Mouse (Mus musculus): ENCODE results near the gene Epha8. TPM values are rescaled to one million over a fixed set of nuclear protein-coding genes. Genes with fewer than 3 reads are reported as not detected.
A peak's percentile ranks its signal among the peaks of the same experiment; 100 is the strongest.

The Epha8 gene
- polyA plus RNA-seq, 1 experiment from 2014 or later = 4.6 TPM

- no peaks in the 10 kb centered on the region for H3K9me3 ChIP-seq
- no peak overlapping the region for H3K4me3 ChIP-seq
- no peak overlapping the region for H3K4me2 ChIP-seq (replicated peaks)
- WGBS = 44% methylated on average over 16 of the region's 16 CpGs
- ATAC-seq (replicated peaks) = no peak
- no peak overlapping the region for H3K27ac ChIP-seq (replicated peaks)
- no peaks in the 10 kb centered on the region for H3K36me3 ChIP-seq
- peaks cover 14% of the 10 kb centered on the region; the same call in 1 of the 2 replicates for H3K27me3 ChIP-seq
- H3K4me1 ChIP-seq = peaks cover 30% of the 10 kb centered on the region
- H3K9ac ChIP-seq (replicated peaks) = no peak overlapping the region
These were observed 13.1 kb upstream of the Epha8 start for GRCm38 (mm10) chr4:136969503-136970276.

GRCm38 (mm10) chr4:136969096-136969495 is 12.5 kb upstream of the Epha8 start:
- Histone ChIP-seq H3K27me3 (peaks cover 14% of the 10 kb centered on the region; the same call in 1 of the 2 replicates), H3K27ac (replicated peaks) (no peak overlapping the region), H3K4me3 (no peak overlapping the region), H3K36me3 (no peaks in the 10 kb centered on the region), H3K4me2 (replicated peaks) (no peak overlapping the region), H3K9ac (replicated peaks) (no peak overlapping the region), H3K4me1 (peaks cover 32% of the 10 kb centered on the region), H3K9me3 (no peaks in the 10 kb centered on the region)
- WGBS = 58% methylated on average over 8 of the region's 8 CpGs
- ATAC-seq (replicated peaks) = no peak

GRCm38 (mm10) chr4:136967511-136967910 is 10.9 kb upstream of the Epha8 start:
- H3K4me1 ChIP-seq = peaks cover 32% of the 10 kb centered on the region
- WGBS = 25% methylated on average over 9 of the region's 9 CpGs
- ATAC-seq (replicated peaks) = peak; percentile 61; the same call in 1 of the 2 replicates
- H3K9ac ChIP-seq (replicated peaks) = no peak overlapping the region
- no peaks in the 10 kb centered on the region for H3K36me3 ChIP-seq
- H3K4me3 ChIP-seq = no peak overlapping the region
- peaks cover 14% of the 10 kb centered on the region; the same call in 1 of the 2 replicates for H3K27me3 ChIP-seq
- H3K9me3 ChIP-seq = no peaks in the 10 kb centered on the region
- peak overlapping the region; percentile 29 for H3K27ac ChIP-seq (replicated peaks)
- H3K4me2 ChIP-seq (replicated peaks) = peak overlapping the region; percentile 22

DNA sequence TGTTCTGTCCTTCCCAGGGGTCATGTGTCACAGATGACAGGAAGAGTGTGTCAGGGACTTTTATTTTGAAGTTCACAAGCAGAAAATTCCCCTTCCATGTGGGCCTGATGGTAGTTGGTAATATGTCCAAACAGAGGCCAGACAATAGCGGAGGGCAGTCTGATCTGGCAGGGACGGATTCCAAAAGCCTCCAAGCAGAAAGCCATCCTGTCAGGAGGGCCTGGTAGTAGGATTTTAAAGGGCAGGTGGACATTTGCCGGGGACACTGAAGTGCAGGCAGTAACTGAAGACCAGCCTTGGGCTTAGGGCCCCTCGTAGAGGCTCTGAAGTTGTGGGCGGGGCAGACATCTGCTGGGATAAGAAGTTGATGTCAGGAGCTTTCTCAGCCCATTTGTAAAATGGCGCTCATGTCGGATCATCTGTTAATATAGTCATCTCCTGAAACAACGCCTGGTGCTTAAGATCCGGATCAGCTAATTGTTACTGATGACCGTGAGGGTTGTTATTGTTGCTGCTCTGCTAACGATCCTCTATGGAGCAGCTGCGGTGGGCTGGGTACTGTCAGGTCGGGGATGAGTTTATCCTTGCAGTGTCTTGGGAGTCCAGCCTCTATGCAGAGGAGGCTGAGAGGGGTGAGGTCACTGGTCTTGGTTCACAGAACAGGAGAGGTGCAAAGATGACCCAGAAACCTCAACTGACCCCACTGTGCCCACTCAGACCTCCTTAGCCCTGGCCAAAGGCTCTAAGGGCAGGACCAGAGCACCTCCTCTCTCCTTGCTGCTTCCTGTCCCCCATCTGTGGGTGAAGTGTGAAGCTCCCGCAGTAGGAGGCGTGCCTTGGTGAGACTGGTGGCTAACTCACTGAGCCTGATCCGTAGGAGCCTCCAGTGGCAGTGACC is 10.1 kb upstream of the Epha8 start:
- 31% methylated on average over 16 of the region's 16 CpGs for WGBS
- Histone ChIP-seq H3K9ac (replicated peaks) (no peak overlapping the region), H3K9me3 (no peaks in the 10 kb centered on the region), H3K27me3 (peaks cover 14% of the 10 kb centered on the region; the same call in 1 of the 2 replicates), H3K4me1 (peaks cover 34% of the 10 kb centered on the region), H3K4me3 (no peak overlapping the region), H3K27ac (replicated peaks) (peak overlapping the region; percentile 29; the same call in 1 of the 2 replicates), H3K36me3 (no peaks in the 10 kb centered on the region), H3K4me2 (replicated peaks) (no peak overlapping the region)
- ATAC-seq (replicated peaks) = no peak

DNA sequence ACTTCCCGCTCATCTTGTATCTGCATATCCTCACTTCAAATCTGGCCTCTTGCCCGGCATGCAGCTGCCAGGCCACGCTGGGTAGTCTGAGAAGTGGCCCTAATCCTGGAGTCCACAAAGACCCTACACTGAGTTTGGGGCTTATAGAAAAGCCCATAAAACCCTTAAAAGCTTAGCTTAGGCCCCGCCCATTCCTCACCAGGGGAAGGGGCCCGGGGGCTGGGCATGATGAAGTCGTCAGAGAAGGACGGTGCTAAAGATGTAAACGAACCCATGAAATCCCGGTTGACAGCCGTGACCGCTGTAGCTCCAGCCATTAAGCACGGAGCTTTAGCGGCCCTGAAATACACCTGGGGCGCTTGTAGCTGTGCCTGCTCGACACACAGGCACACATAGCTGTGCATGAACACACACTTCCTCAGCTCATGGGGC is 8.4 kb upstream of the Epha8 start:
- no peak for ATAC-seq (replicated peaks)
- Histone ChIP-seq H3K27ac (replicated peaks) (no peak overlapping the region), H3K9ac (replicated peaks) (no peak overlapping the region), H3K9me3 (no peaks in the 10 kb centered on the region), H3K36me3 (no peaks in the 10 kb centered on the region), H3K4me2 (replicated peaks) (no peak overlapping the region), H3K4me1 (peaks cover 37% of the 10 kb centered on the region), H3K27me3 (peaks cover 14% of the 10 kb centered on the region; the same call in 1 of the 2 replicates), H3K4me3 (no peak overlapping the region)
- WGBS = 13% methylated on average over 15 of the region's 15 CpGs

- Histone ChIP-seq H3K4me2 (replicated peaks) (no peak overlapping the region), H3K27me3 (peaks cover 26% of the 10 kb centered on the region), H3K27ac (replicated peaks) (no peak overlapping the region), H3K9ac (replicated peaks) (no peak overlapping the region), H3K36me3 (no peaks in the 10 kb centered on the region), H3K4me1 (peaks cover 28% of the 10 kb centered on the region), H3K9me3 (no peaks in the 10 kb centered on the region), H3K4me3 (no peak overlapping the region)
- no peak for ATAC-seq (replicated peaks)
- 51% methylated on average over 4 of the region's 4 CpGs for WGBS
These were observed 5.8 kb upstream of the Epha8 start for GRCm38 (mm10) chr4:136962447-136962846.

DNA sequence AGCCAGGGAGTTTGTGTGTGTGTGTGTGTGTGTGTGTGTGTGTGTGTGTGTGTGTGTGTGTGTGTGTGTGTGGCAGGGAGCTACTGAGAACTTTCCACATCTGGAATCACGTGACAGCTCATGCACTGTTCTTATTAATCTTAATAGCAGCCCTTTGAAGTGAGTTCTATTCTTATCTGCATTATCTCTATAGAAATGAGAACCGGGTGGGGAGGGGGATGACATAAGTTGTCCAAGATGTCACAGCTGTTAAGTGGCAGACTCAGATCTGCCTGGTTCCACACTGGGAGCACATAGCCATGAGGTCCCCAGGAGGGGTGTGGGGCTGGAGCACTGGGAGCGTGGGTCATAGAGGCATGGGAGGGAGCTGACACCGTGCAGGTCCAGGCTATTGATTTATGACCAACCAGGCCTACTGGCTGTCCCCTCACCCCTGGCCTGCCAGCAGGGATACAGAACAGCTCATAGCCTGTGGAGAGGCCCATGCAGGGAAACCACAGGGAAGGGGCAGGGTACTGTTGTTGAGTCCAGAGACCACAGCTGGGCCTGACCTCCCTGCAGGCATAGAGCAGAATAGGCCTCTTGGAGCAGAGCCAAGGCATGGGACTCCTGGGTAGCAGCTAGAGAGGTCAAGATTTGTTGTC is 5.1 kb upstream of the Epha8 start:
- Histone ChIP-seq H3K4me1 (peaks cover 27% of the 10 kb centered on the region), H3K9me3 (no peaks in the 10 kb centered on the region), H3K36me3 (no peaks in the 10 kb centered on the region), H3K4me3 (no peak overlapping the region), H3K27ac (replicated peaks) (no peak overlapping the region), H3K27me3 (peaks cover 28% of the 10 kb centered on the region), H3K9ac (replicated peaks) (no peak overlapping the region), H3K4me2 (replicated peaks) (no peak overlapping the region)
- WGBS = 57% methylated on average over 4 of the region's 4 CpGs
- ATAC-seq (replicated peaks) = no peak

GRCm38 (mm10) chr4:136960581-136960980 is 4.0 kb upstream of the Epha8 start:
- no peak overlapping the region for H3K4me3 ChIP-seq
- no peak overlapping the region for H3K4me2 ChIP-seq (replicated peaks)
- no peak for ATAC-seq (replicated peaks)
- no peak overlapping the region for H3K27ac ChIP-seq (replicated peaks)
- H3K9me3 ChIP-seq = no peaks in the 10 kb centered on the region
- 75% methylated on average over 9 of the region's 9 CpGs for WGBS
- H3K27me3 ChIP-seq = peaks cover 34% of the 10 kb centered on the region
- H3K4me1 ChIP-seq = peaks cover 27% of the 10 kb centered on the region
- no peak overlapping the region for H3K9ac ChIP-seq (replicated peaks)
- no peaks in the 10 kb centered on the region for H3K36me3 ChIP-seq

DNA sequence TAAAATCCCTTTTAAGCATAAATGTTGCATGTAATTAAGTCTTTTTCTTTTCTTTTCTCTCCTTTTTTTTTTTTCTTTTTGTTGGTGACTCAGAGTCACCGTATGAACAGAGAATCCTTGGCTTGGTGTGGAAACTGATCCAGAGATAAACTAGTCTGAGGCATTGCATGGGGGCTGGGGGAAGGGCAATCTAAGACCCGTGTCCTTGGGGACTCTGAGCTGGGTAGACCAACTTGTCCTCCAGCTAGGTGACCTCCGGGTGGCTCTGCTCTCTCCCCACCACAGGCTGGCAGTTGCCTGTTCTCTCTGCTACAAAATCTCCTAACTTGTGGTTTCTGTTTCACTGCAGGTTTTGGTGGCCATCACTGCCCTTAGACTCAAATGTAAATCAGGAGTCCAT is 3.5 kb upstream of the Epha8 start:
- H3K4me2 ChIP-seq (replicated peaks) = no peak overlapping the region

DNA sequence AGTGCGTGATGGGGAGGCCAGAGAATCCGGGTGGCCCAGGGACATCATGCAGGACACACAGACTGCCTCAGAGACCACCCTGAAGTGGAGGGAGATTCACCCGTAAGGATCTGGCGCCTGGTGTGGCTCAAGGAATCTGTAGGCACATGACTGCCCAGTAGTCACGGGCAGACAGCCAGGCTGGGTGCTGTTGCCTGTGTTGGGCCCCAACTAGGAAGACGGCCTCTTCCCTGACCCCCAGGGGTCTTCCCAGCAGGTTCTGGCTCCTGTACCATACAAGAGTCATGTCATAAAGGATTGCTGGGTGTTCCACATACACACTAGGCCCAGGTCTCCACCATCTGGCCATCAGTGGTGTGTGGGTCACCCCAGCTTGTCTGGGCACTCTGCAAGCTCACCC is 2.1 kb downstream of the Epha8 start:
- H3K27me3 ChIP-seq = peaks cover 41% of the 10 kb centered on the region
- no peaks in the 10 kb centered on the region for H3K36me3 ChIP-seq
- no peak overlapping the region for H3K4me3 ChIP-seq
- no peak overlapping the region for H3K4me2 ChIP-seq (replicated peaks)
- no peak for ATAC-seq (replicated peaks)
- H3K9me3 ChIP-seq = no peaks in the 10 kb centered on the region
- H3K9ac ChIP-seq (replicated peaks) = no peak overlapping the region
- H3K27ac ChIP-seq (replicated peaks) = no peak overlapping the region
- WGBS = 67% methylated on average over 6 of the region's 6 CpGs
- peaks cover 12% of the 10 kb centered on the region for H3K4me1 ChIP-seq

More for the DNA sequence above, 3.5 kb upstream of the Epha8 start:
- Histone ChIP-seq H3K4me1 (peaks cover 23% of the 10 kb centered on the region), H3K27ac (replicated peaks) (no peak overlapping the region), H3K9ac (replicated peaks) (no peak overlapping the region), H3K36me3 (no peaks in the 10 kb centered on the region), H3K4me3 (no peak overlapping the region), H3K9me3 (no peaks in the 10 kb centered on the region), H3K27me3 (peaks cover 40% of the 10 kb centered on the region)
- WGBS = 47% methylated on average over 3 of the region's 3 CpGs
- no peak for ATAC-seq (replicated peaks)

- Histone ChIP-seq H3K4me1 (peaks cover 8% of the 10 kb centered on the region; the same call in 1 of the 2 replicates), H3K27me3 (no peaks in the 10 kb centered on the region; the same call in none of the 2 replicates), H3K9ac (replicated peaks) (no peak overlapping the region), H3K9me3 (no peaks in the 10 kb centered on the region), H3K4me3 (no peak overlapping the region), H3K27ac (replicated peaks) (no peak overlapping the region), H3K36me3 (no peaks in the 10 kb centered on the region), H3K4me2 (replicated peaks) (no peak overlapping the region)
- 38% methylated on average over 10 of the region's 10 CpGs for WGBS
- no peak for ATAC-seq (replicated peaks)
These were observed 7.2 kb downstream of the Epha8 start for GRCm38 (mm10) chr4:136949266-136949989.
